Mouse (Mus musculus) right cerebral cortex, postnatal 36 days (tissue): ENCODE data around the gene 2310046K23Rik.
"Not testable (repeated sequence)": the region's sequence is repeated elsewhere in the genome, so short reads cannot be mapped to it uniquely, and the experiment has no call there.

ENCODE experiments used
- DNase-seq, 2 experiments: peaks; one replicate each; pipeline ENCODE4 v3.0.0; 2022; ENCODE audit warnings: low spot score in 2 of 2, mixed read lengths in 1 of 2

2310046K23Rik gene

DNA sequence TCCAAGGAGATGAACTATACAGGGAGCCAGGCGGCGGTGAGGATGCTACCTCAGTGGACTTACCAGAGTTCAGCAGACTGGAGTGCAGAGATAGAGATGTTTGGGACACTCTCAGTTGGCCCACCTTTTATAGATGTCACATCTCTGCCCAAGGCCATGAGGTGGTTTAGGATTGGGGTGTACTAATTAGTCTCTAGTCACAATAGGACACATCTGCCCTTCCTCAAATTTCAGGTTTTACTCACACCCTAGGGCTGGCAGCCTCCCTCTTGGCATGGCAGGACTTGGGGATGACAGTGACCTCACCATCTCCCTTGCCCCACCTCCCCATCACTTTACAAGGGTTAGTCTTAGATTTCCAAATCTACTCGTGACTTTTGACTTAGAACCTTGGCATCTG, at the start of gene 2310046K23Rik:
TSS of gene 2310046K23Rik (minus strand) at position 101 of the 400 bp plus-strand sequence.
- DNase-seq, result no peak

DNA sequence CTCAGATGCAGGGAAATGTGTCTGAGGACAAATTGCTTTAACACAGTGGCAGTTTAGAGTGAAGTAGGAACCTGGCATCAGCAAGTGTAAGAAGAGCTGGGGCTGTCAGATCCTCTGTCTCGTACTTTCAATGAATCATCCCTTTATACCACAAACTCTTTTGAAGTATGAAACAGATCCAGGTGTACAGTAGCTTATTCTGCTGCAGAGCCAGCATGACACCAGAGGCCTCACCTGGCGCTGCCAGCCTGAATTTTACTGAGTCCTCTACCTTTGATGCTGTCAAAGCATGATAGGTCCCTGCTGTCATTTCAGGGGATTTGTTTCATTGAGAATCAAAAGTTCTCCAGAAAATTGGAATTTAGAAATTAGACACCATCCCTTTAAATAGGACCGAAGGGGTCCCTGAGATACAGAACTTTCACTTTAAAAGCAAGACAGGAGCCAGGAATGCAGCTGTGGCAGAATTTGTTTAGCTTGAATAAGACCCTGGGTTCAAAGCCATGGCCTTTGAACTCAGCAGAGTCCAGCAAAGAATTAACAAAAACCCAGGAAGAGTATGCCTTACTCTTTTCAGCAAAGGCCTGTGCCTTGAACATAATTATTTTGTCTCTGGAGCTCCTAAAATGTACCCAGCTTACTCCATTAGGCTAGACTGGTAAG, 49.0 kb upstream of the 2310046K23Rik start:
- no peak for DNase-seq

DNA sequence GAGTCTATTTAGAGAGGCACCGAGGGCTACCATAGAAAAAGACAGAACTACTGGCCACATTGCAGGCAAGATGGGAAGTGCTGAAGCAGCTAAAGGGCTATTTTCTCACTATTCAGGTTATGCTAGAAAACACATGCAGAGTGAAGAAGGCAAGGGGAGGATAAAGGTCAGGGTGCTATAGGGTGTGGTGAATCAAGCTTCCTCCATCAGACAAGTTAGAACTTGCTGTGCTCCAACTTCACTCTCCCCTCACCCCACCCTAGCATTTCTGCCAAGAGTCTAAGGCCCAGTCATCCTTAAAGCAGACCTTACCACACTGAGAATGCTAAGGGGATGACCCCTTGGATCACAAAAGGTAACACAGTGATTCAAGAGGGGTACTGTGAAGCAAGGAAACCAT, 45.2 kb upstream of the 2310046K23Rik start:
- no peak for DNase-seq

DNA sequence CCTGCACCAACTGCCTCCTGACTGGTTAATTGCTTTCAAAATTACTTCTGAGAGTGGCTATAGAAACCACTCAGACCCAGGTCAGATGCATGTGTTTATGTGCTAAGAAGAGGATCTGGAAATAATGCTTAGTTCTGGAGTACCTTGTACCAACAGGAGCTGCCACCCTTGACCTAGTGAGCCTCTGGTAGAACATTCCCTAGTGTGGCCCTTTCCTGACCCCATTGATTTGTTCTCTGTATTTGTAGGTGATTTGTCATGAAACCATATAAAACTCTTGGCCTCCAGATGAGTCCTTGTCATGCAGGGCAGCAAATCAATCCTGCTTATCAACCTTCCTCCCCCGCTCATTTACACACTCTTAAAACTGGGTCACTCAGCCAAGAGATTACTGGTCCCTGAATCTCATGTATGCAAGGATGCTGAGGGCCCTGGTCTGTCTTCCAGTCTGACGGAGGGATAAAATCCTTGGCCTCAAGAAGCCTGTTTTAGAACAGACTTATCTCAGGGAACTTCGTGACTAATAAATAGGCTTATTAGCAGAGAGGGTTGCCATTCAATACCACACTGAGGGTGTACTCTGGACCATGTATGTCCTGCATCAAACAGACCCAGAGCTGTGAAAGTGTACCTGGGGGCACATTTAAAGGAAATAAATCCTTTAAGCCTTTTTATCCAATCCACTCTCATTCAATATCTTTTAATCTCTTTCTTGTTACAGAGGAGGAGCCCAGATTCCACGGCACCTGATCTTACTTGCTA, 44.5 kb upstream of the 2310046K23Rik start:
- DNase-seq, result no peak

DNA sequence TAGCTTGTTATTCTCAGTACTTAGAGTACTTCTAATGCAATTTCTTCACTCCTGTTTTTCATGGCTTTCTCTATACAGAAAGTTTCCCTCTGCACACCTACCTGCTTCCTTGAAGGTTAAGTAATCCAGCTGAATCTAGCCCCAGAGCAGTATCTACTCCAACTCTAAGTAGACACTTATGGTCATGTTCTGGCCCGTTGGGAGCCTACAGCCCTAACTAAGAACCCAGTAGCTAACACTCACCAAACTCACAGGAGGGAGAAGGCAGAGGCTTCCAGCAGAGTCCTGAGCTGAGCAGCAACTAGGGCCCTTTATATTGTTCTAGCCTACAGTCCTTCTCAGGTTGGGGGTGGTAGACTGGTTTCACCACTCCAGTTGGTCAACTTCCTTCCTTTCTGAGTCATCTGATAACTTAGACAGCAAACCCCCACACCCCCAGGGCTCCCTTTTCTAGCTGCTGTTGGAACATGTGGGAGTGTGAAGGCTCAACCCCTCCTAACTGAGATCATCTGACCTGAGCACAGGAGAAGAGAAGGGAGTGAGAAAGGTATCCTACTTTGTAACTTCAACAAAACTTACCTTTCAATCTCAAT, 39.2 kb upstream of the 2310046K23Rik start, which contains the start of gene Ivl:
TSS of gene Ivl (minus strand) at position 287 of the 593 bp plus-strand sequence.
- DNase-seq, result no peak

DNA sequence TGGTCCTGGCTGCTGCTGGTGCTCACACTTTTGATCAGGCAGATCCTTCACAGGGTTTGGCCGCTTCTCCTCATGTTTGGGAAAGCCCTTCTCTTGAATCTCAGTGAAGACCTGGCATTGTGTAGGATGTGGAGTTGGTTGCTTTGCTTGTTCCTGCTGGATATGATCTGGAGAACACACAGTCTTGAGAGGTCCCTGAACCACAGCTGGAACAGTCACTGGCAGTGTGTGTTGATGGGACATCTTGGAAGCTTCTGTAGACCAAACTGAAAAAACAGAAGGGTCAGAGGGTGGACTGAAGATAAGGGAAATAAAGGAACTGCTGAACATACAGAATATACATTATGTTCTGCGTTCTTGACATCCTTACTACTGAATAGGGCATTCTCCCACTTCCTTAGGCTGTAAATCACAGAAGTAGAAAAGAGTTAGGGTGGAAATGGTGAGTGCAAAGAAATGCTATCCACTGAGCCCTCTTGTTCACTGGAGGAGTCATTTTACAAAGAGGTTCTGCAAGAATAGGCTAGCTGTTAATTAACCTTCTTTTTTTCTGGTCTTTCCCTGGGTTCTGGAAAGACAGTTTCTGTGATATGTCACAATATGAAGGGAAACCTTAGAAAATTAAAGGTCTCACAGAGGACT, 38.3 kb upstream of the 2310046K23Rik start:
- no peak for DNase-seq

DNA sequence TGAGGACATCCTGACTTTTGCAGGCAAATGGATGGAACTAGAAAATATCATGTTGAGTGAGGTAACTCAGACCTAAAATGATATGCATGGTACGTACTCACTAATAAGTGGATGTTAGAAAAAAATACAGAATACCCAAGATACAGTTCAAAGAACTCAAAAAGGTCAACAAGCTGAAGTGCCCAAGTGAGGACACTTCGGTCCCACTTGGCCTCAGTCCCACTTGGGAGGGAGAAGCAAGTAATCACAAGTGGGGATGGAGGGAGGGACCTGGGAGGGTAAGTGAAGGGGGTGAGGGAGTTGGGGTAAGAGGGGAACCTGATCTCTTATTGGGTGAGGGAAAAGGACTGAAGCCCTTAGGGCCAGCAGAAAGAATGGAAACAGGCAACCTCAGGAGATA, 34.4 kb upstream of the 2310046K23Rik start:
- no peak for DNase-seq

DNA sequence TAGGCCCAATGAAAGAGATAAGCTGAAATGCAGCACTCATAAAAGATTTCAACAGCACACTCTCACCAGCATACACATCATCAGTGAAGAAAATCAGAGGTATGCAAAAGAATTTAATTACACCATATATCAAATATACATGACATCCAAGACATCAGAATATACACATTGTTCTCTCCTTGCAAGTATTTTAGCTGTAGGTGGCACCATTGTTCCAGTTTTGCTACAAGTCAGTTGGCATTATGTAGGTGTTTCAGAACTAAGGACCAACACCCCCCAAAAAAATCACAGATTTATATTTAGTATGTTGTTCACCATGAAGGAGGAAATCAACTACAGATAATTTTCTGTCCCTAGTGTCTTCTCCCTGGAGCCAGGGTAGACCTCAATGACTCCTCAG, 31.1 kb upstream of the 2310046K23Rik start:
- DNase-seq, result no peak

DNA sequence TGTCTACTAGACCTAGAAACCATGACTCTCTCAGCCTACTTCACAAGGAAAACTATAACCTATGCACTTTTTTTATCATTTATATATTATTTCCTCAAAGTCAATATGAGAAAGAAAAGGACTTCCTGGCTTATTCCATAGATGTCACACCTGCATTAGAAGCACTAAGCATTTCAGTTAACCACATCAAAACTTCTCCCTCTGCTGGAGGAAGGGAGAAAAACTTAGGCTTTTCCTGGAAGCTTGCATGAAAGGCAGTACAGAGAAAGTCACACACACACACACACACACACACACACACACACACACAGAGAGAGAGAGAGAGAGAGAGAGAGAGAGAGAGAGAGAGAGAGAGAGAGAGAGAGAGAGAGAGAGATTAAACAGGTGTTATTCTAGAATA, 22.0 kb downstream of the 2310046K23Rik start:
- DNase-seq, result no peak

DNA sequence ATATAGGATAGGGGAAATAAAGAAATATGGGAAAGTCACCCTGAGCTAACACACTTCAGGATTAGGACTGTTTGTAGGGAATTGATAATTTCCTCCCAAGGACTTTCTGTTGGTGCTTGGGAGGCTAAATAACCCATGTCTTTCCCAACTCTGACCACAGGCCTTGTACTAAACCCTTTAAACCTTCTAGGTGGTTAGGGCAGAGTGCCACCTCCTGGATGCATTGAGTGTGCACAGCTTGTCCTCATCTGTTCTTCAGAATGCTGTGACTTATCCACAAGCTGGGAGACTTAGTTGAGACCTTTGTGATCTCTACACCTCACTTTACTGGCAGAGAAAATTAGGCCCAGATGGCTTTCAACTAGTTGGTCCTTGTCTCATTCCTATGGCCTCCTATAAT, 23.5 kb downstream of the 2310046K23Rik start:
- no peak for DNase-seq

DNA sequence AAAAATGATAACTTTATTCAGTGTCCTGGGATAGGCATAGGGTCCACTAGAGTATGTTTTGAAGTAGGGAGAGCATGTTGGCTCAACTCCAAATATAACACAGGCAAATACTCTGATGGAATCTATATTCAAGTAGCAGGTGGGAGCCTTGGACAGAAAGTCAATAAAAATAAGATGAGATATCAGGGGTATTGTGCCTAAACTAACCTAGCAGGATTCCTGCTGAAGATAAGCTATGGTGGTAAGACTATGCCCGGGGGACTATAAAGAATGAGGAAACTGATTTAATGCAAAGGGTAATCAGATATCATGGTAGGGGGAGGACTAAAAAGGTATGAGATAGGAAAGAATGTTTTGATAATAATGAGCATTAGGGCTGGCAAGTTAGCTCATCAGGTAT, 26.1 kb downstream of the 2310046K23Rik start:
- DNase-seq, result no peak

DNA sequence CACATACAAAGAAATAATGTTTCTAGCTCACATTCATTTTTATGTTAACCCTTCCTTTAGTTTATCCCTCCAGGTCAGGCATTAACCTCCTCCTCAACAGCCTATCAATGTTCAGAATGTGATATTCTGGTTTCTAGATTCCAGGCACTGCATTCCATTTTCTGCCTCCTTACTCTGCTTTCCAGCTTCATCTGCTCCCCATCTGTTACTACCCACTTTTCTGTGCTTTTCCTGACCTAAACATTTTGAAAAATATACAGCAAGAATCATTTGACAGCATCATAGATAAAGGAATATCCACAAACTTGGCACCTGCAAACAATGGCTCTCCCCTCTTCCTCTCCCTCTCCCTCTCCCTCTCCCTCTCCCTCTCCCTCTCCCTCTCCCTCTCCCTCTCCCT, 30.8 kb downstream of the 2310046K23Rik start:
- DNase-seq, result no peak

DNA sequence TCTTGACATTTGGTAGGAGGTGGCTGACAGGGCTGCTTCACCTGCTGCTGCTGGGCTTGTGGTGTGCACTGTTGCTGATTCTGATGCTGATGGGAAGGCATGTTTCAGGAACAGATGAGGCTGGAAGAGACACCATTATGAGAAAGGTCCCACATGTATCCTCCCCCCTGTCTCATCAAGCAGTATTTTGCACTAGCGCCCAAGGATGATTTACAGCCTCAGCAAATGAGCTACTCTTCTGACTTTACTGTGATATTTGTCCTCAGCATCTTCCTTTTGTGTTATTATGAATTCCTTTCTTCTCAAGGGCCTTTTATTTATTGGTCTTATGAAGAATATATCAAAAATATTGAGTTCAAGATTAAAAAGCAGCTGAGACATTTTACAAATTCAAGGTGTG, 33.9 kb downstream of the 2310046K23Rik start, which contains the start of gene Sprr4:
TSS of gene Sprr4 (minus strand) at position 101 of the 400 bp plus-strand sequence.
- DNase-seq, result no peak

DNA sequence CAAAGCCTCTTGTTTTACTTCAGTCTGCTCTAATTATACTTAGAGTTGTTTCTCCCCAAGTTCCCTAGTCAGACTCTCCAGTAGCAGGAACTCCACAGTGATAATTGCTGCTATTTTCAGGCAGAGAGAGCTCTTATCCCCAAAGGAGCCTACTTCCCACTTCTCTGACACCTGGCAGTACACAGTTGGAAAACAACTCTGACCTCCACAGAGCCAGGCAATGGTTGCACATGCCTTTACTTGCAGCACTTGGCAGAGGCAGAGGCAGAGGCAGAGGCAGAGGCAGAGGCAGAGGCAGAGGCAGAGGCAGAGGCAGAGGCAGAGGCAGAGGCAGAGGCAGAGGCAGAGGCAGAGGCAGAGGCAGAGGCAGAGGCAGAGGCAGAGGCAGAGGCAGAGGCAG, 44.0 kb downstream of the 2310046K23Rik start:
- not testable (repeated sequence) for DNase-seq

DNA sequence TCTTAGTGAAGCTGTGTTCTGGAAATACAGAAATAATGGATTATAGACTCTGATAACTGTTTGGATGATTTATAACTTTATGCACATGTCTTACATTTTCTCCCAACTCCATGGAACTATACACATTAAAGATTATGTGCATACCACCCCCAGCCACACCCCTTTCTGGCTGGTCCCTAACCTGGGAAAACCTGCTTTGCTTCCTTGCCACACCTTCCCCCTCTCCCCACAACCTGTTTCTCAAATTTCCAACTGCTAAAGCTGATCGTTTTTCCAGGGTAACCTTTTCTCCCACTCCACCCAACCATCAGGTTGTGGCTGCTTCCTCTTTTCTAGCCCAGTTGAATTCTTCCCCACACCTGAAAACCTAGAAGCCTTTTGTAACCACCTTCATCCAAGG, 48.0 kb downstream of the 2310046K23Rik start:
- DNase-seq, result no peak

DNA sequence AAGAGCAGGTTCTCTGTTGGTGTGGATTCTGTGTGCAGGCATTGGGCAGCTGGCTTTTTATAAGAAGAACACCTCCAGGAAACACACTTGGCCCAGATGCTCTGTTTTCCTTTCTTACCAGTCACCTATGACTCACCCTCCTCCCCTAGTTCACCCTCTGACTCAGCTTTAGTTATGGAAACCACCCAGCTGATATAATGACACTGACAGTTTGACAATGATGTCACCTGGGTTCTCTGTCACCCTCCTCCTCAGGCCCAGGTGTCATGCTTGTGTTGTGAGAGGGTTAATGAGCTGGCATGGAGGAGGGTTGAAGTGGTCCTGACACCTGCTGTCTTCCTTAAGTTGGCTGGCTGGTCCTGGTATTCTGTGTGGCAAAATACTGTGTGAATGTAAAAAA, 48.4 kb downstream of the 2310046K23Rik start, which contains the start of gene Sprr1a:
TSS of gene Sprr1a (minus strand) at position 33 of the 400 bp plus-strand sequence.
- DNase-seq, result no peak
